Mouse (Mus musculus) fibroblast of lung, adult 2 months (primary cell): ENCODE measurements around the gene Asic2.
A peak's percentile ranks its signal among the peaks of the same experiment; 100 is the strongest.

Experiments used
- DNase-seq: peaks from one replicate; pipeline ENCODE4 v3.0.0-alpha.2; 2011; ENCODE audit warnings: low read depth

The Asic2 gene

DNA sequence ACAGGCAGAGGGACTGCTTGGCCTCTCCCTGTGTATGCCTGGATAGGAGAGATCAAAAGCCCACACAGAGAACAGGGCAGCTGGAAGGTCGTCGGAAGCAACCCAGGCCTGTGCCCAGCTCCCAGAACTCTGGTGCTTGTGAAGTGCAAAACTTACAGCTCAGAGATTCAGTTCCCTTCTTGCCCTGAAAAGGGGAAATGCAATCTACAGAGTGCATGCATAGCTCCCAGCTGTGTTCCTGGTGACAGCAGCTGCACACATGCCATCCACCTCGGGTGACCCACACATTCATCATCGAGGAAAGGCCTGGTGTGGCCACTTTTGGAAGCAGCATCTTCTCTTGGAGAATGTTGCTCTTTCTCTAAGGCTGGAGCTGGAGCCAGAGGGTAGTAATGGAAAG, 13.9 kb downstream of the Asic2 start:
- DNase-seq: no peak

DNA sequence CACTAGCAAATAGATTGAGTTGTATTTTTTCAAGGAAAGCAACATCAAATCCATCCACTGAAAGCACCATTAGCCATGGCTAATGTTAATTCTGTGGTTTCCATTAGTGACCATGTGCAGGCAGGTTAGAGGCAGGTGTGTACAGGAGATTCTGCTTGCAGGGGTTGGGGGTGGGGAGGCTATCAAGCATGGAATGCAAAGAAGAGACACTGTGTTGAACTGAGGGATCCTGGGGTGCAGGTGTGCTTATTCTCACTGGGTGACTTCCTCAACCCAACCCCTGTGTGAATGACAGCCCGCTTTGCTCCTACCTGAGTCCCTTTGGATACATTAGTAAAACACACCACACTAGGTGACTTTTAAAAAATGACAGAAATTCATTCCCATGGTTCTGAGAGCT, 20.2 kb downstream of the Asic2 start:
- DNase-seq: no peak

DNA sequence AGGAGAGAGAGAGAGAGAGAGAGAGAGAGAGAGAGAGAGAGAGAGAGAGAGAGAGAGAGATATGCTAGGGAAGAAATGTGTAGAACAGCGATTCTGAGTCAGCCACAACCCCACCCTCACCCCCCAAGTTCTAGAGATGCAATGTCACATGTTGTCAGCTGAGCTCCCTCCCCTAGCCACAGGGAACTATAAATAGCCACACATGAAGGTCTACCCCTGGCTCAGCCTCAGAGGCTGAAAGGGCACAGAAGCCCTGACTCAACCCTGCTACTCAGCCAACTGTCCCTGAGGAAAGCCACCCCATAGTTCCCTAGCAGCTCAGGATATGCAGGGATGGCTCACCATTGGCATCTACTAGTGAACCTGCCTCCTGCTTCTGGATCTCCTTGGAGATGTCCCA, 26.1 kb downstream of the Asic2 start:
- no peak for DNase-seq

DNA sequence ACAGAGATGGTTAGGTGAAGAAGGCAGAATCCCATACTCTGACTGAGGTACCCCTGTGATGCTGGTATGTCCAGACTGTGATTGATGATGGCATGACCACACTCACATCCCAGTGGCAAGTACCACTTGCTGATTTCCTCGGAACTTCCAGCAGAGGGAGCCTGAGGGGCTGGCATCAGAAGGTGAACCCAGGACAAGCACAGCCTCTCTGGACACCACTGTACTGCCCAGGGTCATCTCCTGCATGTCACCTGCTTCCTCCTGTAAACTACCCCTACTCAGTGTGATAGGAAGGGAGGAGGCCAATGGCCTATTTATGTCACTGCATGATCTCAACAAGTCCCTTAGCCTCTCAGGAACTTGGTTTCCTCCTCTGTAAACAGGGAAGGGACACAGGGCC, 27.3 kb downstream of the Asic2 start:
- DNase-seq: no peak

DNA sequence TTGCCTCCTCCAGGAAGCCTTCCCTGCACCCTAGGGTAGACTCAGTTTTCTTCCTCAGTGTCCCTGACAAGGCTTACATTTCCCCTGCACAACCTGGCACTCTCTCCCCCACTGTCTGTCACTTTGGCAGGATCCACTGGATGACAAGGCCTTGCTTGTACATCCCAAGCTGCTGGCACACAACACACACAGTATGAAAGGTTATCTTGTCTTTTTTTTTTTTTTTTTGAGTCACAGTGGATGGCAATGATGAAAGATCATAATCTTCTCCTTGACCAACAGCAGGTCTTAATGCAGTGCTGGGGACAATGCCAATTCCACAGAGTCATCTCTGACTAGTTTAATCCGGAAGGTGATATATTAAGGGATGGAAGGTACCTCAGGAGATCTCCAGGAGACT, 30.7 kb downstream of the Asic2 start:
- no peak for DNase-seq

DNA sequence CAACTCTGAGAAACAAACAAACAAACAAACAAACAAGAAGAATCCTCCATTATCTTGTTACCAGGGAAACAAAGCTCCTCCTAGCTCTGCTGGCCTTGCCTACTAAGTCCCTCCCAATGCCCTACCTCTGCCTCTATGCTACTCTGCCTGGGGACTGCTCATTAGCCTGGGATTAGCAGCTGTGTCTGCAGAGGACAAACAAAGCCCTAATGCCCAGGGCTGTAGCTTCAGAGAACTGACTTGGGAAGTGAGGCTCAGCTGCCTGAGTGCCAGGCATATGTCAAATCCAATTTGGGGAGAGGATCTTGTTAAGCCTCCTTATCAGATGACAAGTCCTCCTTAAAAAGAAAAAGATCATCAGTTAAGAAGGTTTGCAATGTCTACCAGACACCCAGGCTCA, 41.9 kb downstream of the Asic2 start:
- no peak for DNase-seq

DNA sequence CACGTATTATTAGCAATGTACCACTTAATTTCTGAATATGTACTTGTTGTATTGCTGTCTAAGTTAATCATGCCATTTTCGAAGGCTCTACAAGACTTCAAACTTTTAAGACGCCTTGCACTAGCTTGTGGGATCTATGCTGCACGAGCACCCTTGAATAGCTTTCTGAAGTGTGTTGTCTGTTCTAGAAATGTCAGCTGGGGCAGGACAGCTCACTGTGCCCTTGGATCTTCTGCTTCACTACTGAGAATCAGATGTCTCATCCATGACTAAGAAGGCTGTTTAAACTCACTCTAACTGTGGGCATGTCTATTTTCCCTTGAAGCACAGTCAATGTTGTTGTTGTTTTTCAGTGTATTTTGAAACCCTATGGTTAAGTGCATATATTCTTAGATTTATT, 44.6 kb downstream of the Asic2 start:
- no peak for DNase-seq

DNA sequence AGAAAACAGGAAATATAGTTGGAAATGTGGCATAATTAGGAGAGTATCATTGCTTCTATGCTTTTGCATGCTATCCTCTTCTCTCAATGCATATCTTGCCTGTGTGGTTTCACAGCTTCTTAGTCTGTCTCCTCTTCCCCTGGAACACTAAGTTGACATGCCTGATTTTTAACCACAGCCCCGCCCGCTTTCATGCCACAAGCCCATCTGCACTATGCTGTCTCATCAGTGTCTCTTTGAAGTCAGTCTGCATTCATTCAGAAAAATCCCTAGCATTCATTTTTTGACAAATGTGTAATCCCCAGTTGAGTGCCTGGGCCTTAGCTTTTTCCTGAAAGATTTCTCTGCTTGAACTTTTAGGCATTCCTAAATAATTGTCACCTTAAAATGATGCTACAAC, 45.2 kb downstream of the Asic2 start:
- DNase-seq: no peak

DNA sequence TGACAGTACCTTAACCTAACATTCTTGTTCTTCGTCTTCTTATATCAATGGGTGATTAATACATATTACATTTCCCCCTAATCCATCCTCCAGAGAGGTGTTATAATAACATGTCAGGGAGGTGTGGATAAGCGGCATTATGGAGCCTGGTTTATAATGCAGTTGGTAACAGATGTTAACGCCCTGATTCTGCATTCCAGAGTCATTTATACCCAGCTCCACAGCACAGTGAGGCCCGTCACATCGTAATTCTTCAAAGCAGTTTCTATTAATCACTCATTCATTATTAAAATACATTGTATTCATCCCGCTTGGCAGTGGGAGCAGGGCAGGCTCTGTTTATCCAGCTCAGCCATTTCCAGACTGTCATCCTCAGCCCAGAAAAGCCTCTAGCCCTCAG, 52.8 kb downstream of the Asic2 start:
- no peak for DNase-seq

DNA sequence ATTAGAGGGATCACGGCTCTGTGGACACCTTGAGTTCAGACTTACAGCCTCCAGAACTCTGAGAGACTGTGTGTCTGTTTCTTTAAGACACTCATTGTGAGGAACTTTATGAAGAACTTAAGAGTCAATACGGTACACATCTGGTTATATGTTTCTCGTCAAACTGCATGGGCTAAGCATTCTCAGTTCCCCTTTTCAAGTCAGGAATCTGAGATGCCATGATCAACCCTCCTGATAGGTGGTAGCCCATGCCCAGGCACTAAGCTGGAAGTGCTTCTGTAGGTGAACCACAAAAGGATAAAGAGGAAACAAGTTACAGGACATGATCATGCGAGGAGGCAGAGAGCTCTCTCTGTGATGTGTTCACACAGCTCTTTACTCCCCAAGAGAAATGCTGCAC, 55.2 kb downstream of the Asic2 start:
- no peak for DNase-seq

DNA sequence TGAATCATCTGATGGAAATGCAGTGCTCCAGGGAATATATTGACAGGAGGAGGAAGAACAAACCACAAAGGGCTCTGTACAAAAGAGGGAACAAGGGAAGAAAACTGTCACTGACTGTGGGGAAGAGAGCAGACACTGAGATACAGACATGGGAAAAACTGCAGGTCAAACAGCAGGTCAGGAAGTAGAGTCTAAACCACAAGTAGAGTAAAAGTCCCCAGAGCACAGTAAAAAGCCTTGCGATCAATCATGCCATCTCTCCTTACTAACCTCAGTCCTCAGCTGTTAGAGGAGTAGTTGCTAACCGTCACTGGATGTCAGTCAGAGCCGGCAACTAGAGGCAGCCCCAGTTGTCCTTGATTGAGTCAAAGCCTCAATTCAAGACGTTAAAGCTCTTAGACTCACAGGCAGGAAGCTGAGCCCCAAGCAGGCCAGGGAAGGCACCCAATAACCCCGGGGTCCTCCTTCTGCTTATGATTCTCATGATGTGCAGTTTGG, 58.8 kb downstream of the Asic2 start:
- DNase-seq: no peak

DNA sequence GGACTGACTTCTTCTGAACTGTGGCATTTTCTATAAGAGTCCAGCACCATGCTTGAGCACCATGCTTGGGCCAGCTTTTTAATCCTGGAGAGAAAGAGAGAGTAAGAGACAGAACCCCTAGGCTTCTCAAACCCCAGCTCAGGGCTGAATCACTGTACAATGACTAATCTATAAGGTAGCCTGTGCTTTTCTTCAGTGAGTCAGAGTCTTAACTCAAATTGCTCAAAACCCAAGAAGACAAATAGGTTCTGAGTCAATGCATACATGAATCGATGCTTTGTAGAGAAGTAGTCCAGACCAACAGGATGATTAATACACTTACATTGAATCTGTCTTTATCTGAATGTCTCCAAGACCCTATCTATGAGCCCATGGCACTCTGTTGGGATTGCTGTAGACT, 59.5 kb downstream of the Asic2 start:
- DNase-seq: peak; percentile 2

DNA sequence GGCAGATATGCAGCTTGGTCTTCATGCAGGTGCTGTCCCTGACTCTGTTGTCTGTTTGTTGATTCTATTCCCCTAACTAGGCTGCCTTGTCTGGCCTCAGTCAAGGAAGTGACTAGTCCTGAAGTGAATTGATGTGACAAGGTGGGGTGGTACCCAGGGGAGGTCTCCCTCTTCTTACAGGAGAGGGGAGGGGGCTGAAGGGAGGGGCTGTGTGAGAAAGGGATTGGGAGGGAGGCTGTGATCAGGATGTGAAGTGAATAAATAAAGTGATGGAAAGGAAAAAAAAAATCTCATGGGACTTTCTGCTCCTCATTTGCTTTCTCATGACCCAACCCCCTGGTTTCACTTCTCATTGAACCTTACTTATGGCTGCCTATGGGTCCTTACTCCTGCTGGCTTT, 65.9 kb downstream of the Asic2 start:
- DNase-seq: no peak

DNA sequence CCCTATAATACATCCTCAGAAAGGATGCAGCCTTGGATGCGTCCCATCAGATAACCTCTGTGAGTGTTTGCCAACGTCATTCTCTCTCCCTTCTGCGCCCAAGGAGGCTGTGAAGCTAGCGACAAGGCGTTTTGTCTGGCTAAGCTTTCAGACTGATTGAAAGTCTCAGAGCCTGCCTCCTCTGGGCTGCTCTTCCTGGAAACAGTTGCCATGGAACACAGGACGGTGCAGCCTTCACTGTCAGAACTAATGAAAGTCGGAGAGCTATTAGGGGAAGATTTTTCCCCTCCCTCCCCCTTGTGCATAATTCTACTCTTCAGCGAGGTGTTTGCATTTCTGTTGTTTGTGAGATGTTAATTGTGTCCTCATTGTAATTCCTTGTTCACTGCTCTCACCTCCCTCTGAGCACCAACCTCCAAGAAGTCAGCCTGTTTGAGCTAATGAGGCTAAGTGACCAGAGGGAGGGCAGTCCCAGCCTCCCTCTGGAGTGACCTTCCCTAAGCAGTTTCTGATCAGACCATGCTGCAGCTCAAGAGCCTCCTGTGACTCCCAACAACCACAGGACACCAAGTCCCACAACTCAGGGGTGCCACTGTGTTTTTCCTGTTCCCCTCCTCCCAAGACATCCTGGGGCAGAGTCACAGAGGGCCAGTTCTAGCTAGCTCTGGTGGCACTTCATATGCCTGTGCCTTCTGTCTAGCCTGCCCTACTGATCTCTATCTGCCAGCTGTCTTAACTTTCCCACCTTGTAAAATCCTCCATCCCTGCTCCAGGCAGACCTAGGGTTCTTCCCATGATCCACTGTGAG, 70.5 kb downstream of the Asic2 start:
- no peak for DNase-seq

DNA sequence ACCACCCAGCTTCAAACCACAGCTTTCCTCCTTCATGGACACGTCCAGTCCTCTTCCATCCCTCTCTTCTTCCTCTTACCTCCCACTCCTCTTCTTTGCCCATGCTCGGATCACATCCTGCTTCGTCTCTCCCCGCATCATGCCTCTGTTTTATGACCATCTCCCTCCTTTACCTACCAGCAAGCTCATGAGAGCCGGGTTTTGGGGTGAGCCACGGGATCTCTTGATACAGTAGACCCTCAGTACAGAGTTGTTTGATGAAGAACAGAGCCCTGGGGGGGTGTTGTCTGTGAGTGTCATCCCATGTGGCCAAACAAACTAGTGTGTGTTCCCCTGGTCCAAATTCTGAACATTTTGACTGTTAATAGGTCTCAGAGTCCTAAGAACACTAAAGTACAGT, 71.7 kb downstream of the Asic2 start:
- no peak for DNase-seq

DNA sequence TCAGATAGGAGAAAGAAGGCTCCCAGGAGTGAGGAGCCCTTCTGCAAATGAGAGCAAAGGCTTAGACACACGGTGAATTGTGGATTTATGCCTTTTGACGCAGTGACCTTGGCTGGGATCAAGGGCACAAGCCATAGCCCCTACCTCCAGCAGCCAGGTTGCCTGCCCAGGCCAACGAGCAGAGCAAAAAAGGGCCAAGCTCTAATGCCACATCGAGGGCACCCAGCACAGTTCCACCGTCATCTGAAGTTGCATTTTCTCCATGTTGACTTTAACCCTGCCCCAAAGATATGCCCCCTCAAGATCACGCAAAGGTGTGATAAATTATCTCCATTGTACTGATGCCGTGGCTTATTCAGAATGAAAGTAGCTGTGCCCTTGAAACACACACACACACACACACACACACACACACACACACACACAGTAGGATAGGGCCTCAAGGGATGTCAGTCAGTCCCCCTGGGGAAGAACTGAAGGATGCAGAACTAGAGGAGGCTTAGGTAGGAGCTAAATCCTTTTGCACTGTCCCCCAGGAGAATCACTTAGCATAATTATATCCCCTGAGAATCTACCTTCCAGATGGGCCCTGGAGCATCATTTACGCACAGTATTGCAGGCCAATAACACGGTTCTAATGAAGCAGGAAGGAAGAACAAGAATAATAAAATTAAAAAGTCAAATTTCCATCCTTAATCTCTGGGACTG, 96.6 kb downstream of the Asic2 start:
- no peak for DNase-seq

DNA sequence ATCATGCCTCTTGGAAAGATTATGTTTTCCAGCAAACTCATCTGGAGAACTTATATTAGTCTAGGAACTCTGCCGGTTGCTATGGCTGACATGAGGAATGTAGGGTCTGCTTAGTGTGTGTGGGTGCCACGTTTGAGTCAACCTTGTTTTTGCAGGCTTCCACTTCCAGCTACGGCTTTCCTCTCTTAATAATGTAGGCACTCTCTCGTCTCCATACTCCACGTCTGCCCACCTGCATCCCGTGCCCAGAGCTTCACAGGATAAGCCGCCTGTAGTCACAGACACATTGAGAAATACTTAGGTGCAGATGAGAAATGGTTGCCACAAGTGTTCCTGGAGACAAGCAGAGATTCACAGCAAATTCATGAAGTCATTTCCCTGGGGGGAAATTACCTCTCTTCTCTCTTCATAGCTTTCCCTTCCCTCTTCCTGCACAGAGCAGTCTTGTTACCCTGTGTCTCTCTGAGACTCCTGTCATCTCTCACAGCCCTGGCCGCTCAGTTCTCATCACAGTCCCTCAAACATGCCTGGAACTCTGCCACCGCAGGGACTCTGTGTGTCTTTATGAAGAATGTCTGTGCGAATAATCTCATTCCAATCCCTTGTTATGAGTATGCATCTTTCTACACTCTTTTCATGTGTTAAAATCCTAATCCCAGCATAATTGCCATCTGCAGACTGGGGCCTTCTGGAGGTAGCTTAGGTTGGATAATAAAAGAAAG, 102.4 kb downstream of the Asic2 start:
- DNase-seq: no peak

DNA sequence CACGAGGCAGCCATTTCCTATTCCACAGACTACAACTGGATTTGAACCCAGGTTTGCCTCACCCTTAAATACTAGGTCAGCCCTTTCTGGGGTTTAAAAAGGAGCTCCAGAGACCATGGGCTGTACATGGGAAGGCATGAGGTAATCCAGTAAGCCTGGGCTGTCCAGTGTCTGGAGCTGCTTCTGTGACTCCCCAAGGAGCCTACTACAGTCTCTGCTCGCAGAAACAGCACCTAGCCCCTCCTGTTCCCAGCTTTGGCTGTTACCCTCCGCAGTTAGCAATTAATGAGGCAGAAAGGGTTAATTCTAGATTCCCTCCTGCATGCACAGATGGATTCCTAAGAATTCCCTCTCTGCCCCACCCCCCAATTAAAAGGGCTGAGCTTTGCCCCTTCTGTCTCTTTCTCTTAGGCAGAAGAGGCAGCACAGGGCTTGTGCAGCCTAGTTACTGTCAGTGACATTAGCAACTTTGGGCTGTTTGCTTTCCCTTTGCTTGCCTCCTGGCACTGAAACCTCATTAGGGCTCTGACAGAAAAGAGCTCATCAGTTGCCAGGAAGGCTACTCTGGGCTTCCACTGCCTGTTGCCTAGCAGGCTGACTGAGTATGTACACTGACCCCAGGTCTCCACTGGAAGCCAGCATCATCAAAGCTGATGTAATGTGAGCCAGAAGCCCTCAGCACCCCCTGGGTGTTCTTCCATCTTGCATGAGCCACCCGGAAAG, 107.8 kb downstream of the Asic2 start, which contains the start of gene 5530401A14Rik:
Gene 5530401A14Rik (plus strand): TSS at position 424 of the 723 bp plus-strand sequence.
- no peak for DNase-seq

DNA sequence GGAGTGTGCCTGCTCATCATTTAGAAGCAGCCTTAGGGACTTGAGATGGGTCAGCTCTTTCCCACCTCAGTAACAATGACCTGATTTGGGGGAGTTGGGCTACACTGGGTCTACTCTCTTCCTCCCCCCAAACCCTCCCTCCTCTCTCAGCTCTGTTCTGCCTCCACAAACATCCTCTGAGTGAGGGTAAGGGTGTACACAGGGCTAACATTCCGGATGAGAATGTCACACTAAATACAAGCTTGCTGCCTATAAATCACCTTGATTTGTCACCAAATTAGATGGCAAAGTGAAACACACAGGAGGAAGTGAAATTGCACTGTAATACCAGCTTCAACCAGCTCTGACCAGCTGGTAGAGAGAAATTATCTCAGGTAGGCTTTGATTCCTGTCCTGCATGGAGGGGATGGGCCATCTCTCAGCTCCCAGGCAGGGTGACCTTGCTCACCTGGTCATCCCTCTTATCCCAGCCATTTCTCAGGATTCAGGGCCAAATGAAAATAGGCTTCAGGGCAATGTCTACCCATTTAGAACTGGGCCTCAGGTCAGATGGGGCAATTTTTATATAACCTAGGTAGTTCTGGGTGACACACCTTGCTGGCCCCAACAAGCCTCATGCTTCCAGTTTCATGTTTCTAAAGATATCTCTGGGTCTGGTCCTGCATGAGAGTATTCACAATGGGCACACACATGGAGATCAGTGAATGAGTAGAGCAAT, 120.3 kb downstream of the Asic2 start:
- no peak for DNase-seq

DNA sequence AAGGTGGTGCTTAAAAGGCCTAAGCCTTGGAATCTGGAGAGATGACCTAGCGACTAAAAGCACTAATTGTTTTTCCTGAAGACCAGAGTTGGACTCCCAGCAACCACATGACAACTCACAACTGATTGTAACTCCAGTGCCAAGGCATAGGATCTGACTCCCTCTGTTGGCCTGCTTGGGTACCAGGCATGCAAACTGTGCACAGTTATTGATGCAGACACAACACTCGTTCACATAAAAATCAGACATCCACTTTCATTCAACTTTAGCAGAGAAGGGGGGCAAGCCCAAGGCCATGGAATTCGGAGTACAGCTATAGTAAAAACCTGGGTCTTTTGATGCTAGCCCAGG, 122.6 kb downstream of the Asic2 start:
- DNase-seq: no peak

DNA sequence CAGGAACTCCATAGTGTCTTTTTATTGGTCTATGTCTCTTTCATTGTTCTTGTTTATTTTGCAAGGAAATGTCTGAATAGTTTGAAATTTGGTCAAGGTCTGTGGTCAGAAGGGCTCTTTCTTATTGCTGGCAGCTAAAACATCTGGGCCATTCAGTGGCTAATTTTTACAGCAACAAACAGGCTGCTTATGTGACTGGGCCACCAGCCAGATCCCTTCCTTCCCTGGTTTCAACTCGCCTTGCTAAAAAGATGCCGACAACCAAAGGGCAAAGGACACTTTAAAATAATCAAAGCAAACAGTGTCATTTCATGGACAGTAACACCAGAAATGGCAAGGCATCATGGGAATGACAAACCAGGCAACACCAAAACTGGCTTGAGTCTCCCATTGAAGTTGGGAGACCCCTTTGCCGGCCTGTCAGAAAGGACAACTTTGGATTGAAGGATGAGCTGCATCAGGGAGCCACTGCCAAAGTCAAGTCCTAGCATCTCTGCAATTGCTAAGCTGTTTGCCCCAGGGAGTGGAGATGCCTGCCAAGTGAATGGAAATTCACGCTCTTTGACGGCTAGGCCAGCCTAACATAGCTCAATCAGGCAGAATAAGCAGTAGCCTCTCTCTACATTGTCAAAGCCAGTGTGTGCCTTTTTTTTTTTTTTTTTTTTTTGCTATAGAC, 123.1 kb downstream of the Asic2 start:
- DNase-seq: peak; percentile 34
